In genomic region chr6:6931507-6931906, GRCm38 (mm10) we compare ENCODE assay signal across 26 mouse cellular contexts. TPM values are rescaled to one million over a fixed set of nuclear protein-coding genes. Genes with fewer than 3 reads are reported as not detected.
"Had no signal": no experiment of that assay in that cellular context is flagged by ENCODE, and none has a peak within 500 bp of the region (broad histone marks: within the 10 kb centered on the region; RNA-seq: fewer than 3 reads in every experiment).

No protein-coding gene starts in this region.

- H3K4me2 ChIP-seq: intestine, embryonic 15.5 days; kidney, embryonic 15.5 days; limb, embryonic 12.5 days; limb, embryonic 15.5 days; liver, embryonic 11.5 days; lung, embryonic 14.5 days; neural tube, embryonic 13.5 days; stomach, embryonic 15.5 days had no signal

- H3K4me3 ChIP-seq: intestine, embryonic 15.5 days; kidney, embryonic 15.5 days; layer of hippocampus, adult 2 months; limb, embryonic 12.5 days; limb, embryonic 15.5 days; myocyte; neural tube, embryonic 13.5 days; stomach, embryonic 15.5 days had no signal

- DNase-seq: kidney, adult 11 months; kidney, adult 8-10 months; kidney, postnatal 14 days; kidney, postnatal 4 days; layer of hippocampus, adult 9-11 months; liver, postnatal 0 days; lung, embryonic 14.5 days; retina, postnatal 1 day; right cerebral cortex, postnatal 25 days; spleen, adult 18-20 months; thymus, postnatal 25 days had no signal

- H3K9me3 ChIP-seq: intestine, embryonic 15.5 days; kidney, embryonic 15.5 days; limb, embryonic 12.5 days; limb, embryonic 15.5 days; neural tube, embryonic 13.5 days; stomach, embryonic 15.5 days had no signal

- H3K4me1 ChIP-seq: intestine, embryonic 15.5 days; kidney, embryonic 15.5 days; neural tube, embryonic 13.5 days; stomach, embryonic 15.5 days had no signal

- H3K36me3 ChIP-seq: intestine, embryonic 15.5 days; kidney, embryonic 15.5 days; limb, embryonic 12.5 days; limb, embryonic 15.5 days; neural tube, embryonic 13.5 days; stomach, embryonic 15.5 days had no signal

- H3K27ac ChIP-seq: intestine, embryonic 15.5 days; kidney, embryonic 15.5 days; layer of hippocampus, adult 2 months; limb, embryonic 12.5 days; liver, embryonic 14.5 days; macrophage; neural tube, embryonic 13.5 days; stomach, embryonic 15.5 days had no signal

- H3K27me3 ChIP-seq: intestine, embryonic 15.5 days; kidney, embryonic 15.5 days; limb, embryonic 12.5 days; limb, embryonic 15.5 days; neural tube, embryonic 13.5 days; stomach, embryonic 15.5 days had no signal

- H3K9ac ChIP-seq: intestine, embryonic 15.5 days; kidney, embryonic 15.5 days; limb, embryonic 12.5 days; limb, embryonic 15.5 days; liver, embryonic 14.5 days; liver, postnatal 0 days; lung, embryonic 14.5 days; neural tube, embryonic 13.5 days; stomach, embryonic 15.5 days had no signal

- ATAC-seq: intestine, embryonic 15.5 days; liver, postnatal 0 days; lung, postnatal 0 days had no signal

RNA-seq across cellular contexts. Expression of gene Dlx5, which starts 49.6 kb away (rescaled TPM):
- total RNA-seq: megakaryocyte, adult 5-6 weeks; monocyte, adult 5-6 weeks; neutrophil, adult 5-6 weeks had no signal
- polyA plus RNA-seq: liver, embryonic 14.5 days; liver, postnatal 0 days; lung, postnatal 0 days; macrophage; myocyte had no signal
